Mouse (Mus musculus) inflammation-experienced regulatory T-cells, adult 16 weeks (primary cell): ENCODE data around the gene Shb. TPM values are rescaled to one million over a fixed set of nuclear protein-coding genes. Genes with fewer than 3 reads are reported as not detected.

Experiments
- polyA plus RNA-seq: library from polyadenylated mRNA; unstranded; fragments of 100-300 nt; shearing (Covaris generic); gene quantifications from one replicate; pipeline ENCODE4 v1.2.1, GENCODE M21; 2017

Shb gene
- polyA plus RNA-seq = not detected

DNA sequence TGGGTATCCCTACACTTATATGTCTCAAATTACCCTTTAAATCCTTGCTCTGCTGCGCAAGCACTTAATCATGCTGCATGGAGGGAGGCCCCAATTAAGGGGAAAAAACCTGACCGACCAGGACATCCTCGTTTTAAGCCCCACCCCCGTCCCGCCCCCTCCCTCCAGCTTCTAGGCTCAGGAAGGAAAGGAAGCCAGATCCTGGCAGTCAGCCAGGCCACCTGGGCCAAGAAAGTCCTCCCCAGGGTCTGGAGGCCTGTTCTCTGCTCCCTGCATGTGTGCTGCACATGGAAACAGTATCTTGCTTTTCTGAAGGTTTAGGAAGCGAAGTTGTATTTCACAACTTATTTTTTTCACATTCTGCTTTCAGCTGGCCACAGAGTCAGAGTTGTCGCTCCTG is at the start of gene Shb:
Gene Shb (minus strand): TSS at position 96 of the 400 bp plus-strand sequence.

GRCm38 (mm10) chr4:45408427-45409132 is 123.7 kb downstream of the Shb start, which contains the start of gene Slc25a51:
Gene Slc25a51, minus strand, starts transcription at chr4:45408766.

Other genes with a start within 250 kb of the Shb start
- 22.8 TPM for gene Trmt10b, start 235.3 kb downstream of the Shb start, polyA plus RNA-seq
- gene Dcaf10, start 190.4 kb downstream of the Shb start, polyA plus RNA-seq = 2.9 TPM
- 117 TPM for gene Exosc3, start 189.7 kb downstream of the Shb start, polyA plus RNA-seq
- gene Slc25a51, start 123.7 kb downstream of the Shb start, polyA plus RNA-seq = 29.9 TPM